Mouse (Mus musculus): Measurements from ENCODE around the gene Casp9. TPM values are rescaled to one million over a fixed set of nuclear protein-coding genes. Genes with fewer than 3 reads are reported as not detected.

Gene Casp9
- 20.2 and 21.6 TPM in 2 replicates for polyA plus RNA-seq (2015; fragmentation: Nextera tagmentation; extraction: Ambion mirVana)

- no peaks in the 10 kb centered on the region for H3K27me3 ChIP-seq
- WGBS = under 1% methylated on average over 71 of the region's 80 CpGs
- peaks cover 35% of the 10 kb centered on the region for H3K4me1 ChIP-seq (replicated peaks)
- H3K4me3 ChIP-seq = peak within 1 kb of the TSS; percentile 65
- no peaks in the 10 kb centered on the region for H3K9me3 ChIP-seq
- H3K9ac ChIP-seq = peak within 1 kb of the TSS; percentile 76
- peak within 1 kb of the TSS; percentile 54 for H3K4me2 ChIP-seq
- peak within 1 kb of the TSS; percentile 94 for H3K27ac ChIP-seq
- H3K36me3 ChIP-seq = peaks cover 20% of the 10 kb centered on the region
- peak; percentile 60 for ATAC-seq (ENCODE audit: low FRiP score)
These were observed at the start of gene Casp9 for GRCm38 (mm10) chr4:141793282-141794151. Gene Casp9 (plus strand): TSS chr4:141793612.

- Histone ChIP-seq H3K27ac (no peak within 1 kb of the TSS), H3K27me3 (peaks cover 9% of the 10 kb centered on the region; the same call in 1 of the 2 replicates), H3K36me3 (no peaks in the 10 kb centered on the region), H3K9ac (no peak within 1 kb of the TSS), H3K9me3 (no peaks in the 10 kb centered on the region), H3K4me3 (no peak within 1 kb of the TSS), H3K4me2 (no peak within 1 kb of the TSS), H3K4me1 (replicated peaks) (peaks cover 6% of the 10 kb centered on the region)
- no peak for ATAC-seq (ENCODE audit: low FRiP score)
- WGBS = 22% methylated on average over 25 of the region's 25 CpGs
These were observed 46.6 kb upstream of the Casp9 start, which contains the start of gene Agmat for GRCm38 (mm10) chr4:141746578-141747346. Gene Agmat (plus strand): TSS chr4:141746672.

GRCm38 (mm10) chr4:141749557-141749956, 43.9 kb upstream of the Casp9 start:
- H3K27ac ChIP-seq = no peak overlapping the region
- 31% methylated on average over 11 of the region's 11 CpGs for WGBS
- H3K4me3 ChIP-seq = no peak overlapping the region

GRCm38 (mm10) chr4:141750826-141751225, 42.6 kb upstream of the Casp9 start:
- no peak overlapping the region for H3K4me2 ChIP-seq
- peaks cover 9% of the 10 kb centered on the region; the same call in 1 of the 2 replicates for H3K27me3 ChIP-seq
- no peak overlapping the region for H3K27ac ChIP-seq
- ATAC-seq (ENCODE audit: low FRiP score) = no peak
- H3K36me3 ChIP-seq = no peaks in the 10 kb centered on the region
- no peak overlapping the region for H3K4me3 ChIP-seq
- no peaks in the 10 kb centered on the region for H3K9me3 ChIP-seq
- WGBS = 64% methylated on average over 3 of the region's 3 CpGs
- H3K9ac ChIP-seq = no peak overlapping the region
- peaks cover 6% of the 10 kb centered on the region for H3K4me1 ChIP-seq (replicated peaks)

More at GRCm38 (mm10) chr4:141749557-141749956, 43.9 kb upstream of the Casp9 start:
- H3K27me3 ChIP-seq = peaks cover 9% of the 10 kb centered on the region; the same call in 1 of the 2 replicates
- no peaks in the 10 kb centered on the region for H3K9me3 ChIP-seq
- ATAC-seq (ENCODE audit: low FRiP score) = no peak
- peaks cover 6% of the 10 kb centered on the region for H3K4me1 ChIP-seq (replicated peaks)
- H3K9ac ChIP-seq = 0 out of 2 replicates have a peak overlapping the region, but pooled peaks have one; percentile 19
- H3K4me2 ChIP-seq = no peak overlapping the region
- no peaks in the 10 kb centered on the region for H3K36me3 ChIP-seq

GRCm38 (mm10) chr4:141751419-141752075, 41.9 kb upstream of the Casp9 start:
- Histone ChIP-seq H3K9ac (no peak overlapping the region), H3K9me3 (no peaks in the 10 kb centered on the region), H3K27me3 (peaks cover 7% of the 10 kb centered on the region; the same call in 1 of the 2 replicates), H3K36me3 (no peaks in the 10 kb centered on the region), H3K4me2 (no peak overlapping the region), H3K27ac (no peak overlapping the region), H3K4me3 (no peak overlapping the region), H3K4me1 (replicated peaks) (peaks cover 6% of the 10 kb centered on the region)
- no peak for ATAC-seq (ENCODE audit: low FRiP score)
- WGBS = 38% methylated on average over 4 of the region's 4 CpGs

- ATAC-seq (ENCODE audit: low FRiP score) = no peak
- Histone ChIP-seq H3K9me3 (no peaks in the 10 kb centered on the region), H3K9ac (no peak overlapping the region), H3K27me3 (peaks cover 2% of the 10 kb centered on the region; the same call in 1 of the 2 replicates), H3K36me3 (no peaks in the 10 kb centered on the region), H3K27ac (no peak overlapping the region), H3K4me2 (no peak overlapping the region), H3K4me1 (replicated peaks) (peaks cover 1% of the 10 kb centered on the region; the same call in 1 of the 2 replicates), H3K4me3 (no peak overlapping the region)
- 16% methylated on average over 4 of the region's 4 CpGs for WGBS
These were observed 41.4 kb upstream of the Casp9 start for GRCm38 (mm10) chr4:141752076-141752421.

- WGBS = 92% methylated on average over 19 of the region's 19 CpGs
- H3K4me1 ChIP-seq (replicated peaks) = 0 out of 2 replicates have a peak, but pooled peaks cover 3% of the 10 kb centered on the region
- no peak overlapping the region for H3K4me3 ChIP-seq
- H3K9me3 ChIP-seq = no peaks in the 10 kb centered on the region
- no peaks in the 10 kb centered on the region for H3K27me3 ChIP-seq
- no peak overlapping the region for H3K27ac ChIP-seq
- H3K9ac ChIP-seq = no peak overlapping the region
- ATAC-seq (ENCODE audit: low FRiP score) = no peak
- H3K36me3 ChIP-seq = peaks cover 14% of the 10 kb centered on the region; the same call in 1 of the 2 replicates
- H3K4me2 ChIP-seq = no peak overlapping the region
These were observed 38.0 kb upstream of the Casp9 start for GRCm38 (mm10) chr4:141755375-141755930.

- 0 out of 2 replicates have a peak, but pooled peaks cover 3% of the 10 kb centered on the region for H3K4me1 ChIP-seq (replicated peaks)
- H3K4me2 ChIP-seq = no peak overlapping the region
- H3K9ac ChIP-seq = no peak overlapping the region
- no peak overlapping the region for H3K4me3 ChIP-seq
- H3K27ac ChIP-seq = no peak overlapping the region
- WGBS = 100% methylated on average over 3 of the region's 3 CpGs
- H3K36me3 ChIP-seq = peaks cover 29% of the 10 kb centered on the region
- ATAC-seq (ENCODE audit: low FRiP score) = no peak
- no peaks in the 10 kb centered on the region for H3K9me3 ChIP-seq
- no peaks in the 10 kb centered on the region for H3K27me3 ChIP-seq
These were observed 36.3 kb upstream of the Casp9 start for GRCm38 (mm10) chr4:141757124-141757523.

GRCm38 (mm10) chr4:141758874-141759542, 34.4 kb upstream of the Casp9 start:
- Histone ChIP-seq H3K27me3 (no peaks in the 10 kb centered on the region), H3K36me3 (peaks cover 48% of the 10 kb centered on the region), H3K27ac (no peak overlapping the region), H3K9ac (no peak overlapping the region), H3K4me1 (replicated peaks) (0 out of 2 replicates have a peak, but pooled peaks cover 3% of the 10 kb centered on the region), H3K9me3 (no peaks in the 10 kb centered on the region), H3K4me3 (no peak overlapping the region), H3K4me2 (no peak overlapping the region)
- ATAC-seq (ENCODE audit: low FRiP score) = no peak
- 80% methylated on average over 6 of the region's 6 CpGs for WGBS

- Histone ChIP-seq H3K4me3 (no peak overlapping the region), H3K9ac (no peak overlapping the region), H3K36me3 (peaks cover 63% of the 10 kb centered on the region), H3K4me2 (no peak overlapping the region), H3K27me3 (no peaks in the 10 kb centered on the region), H3K9me3 (no peaks in the 10 kb centered on the region), H3K4me1 (replicated peaks) (peaks cover 5% of the 10 kb centered on the region; the same call in 1 of the 2 replicates), H3K27ac (no peak overlapping the region)
- WGBS = 86% methylated on average over 4 of the region's 4 CpGs
- no peak for ATAC-seq (ENCODE audit: low FRiP score)
These were observed 32.5 kb upstream of the Casp9 start for GRCm38 (mm10) chr4:141760942-141761341.

- no peak overlapping the region for H3K4me2 ChIP-seq
- ATAC-seq (ENCODE audit: low FRiP score) = no peak
- no peaks in the 10 kb centered on the region for H3K9me3 ChIP-seq
- H3K27me3 ChIP-seq = no peaks in the 10 kb centered on the region
- WGBS = 95% methylated on average over 13 of the region's 13 CpGs
- no peak overlapping the region for H3K27ac ChIP-seq
- H3K36me3 ChIP-seq = peaks cover 75% of the 10 kb centered on the region
- H3K4me1 ChIP-seq (replicated peaks) = peaks cover 17% of the 10 kb centered on the region
- no peak overlapping the region for H3K4me3 ChIP-seq
- H3K9ac ChIP-seq = no peak overlapping the region
These were observed 31.3 kb upstream of the Casp9 start for GRCm38 (mm10) chr4:141762102-141762598.

Data from hindbrain, embryonic 13.5 days (tissue).